Mouse (Mus musculus) frontal cortex, adult (tissue): ENCODE measurements around the gene Olr1.
"Not testable (repeated sequence)": the region's sequence is repeated elsewhere in the genome, so short reads cannot be mapped to it uniquely, and the experiment has no call there.

ENCODE experiments used
- ATAC-seq: cut with Nextera tagmentation; 2 replicates; pipeline ENCODE4 v1.9.2; 2017; ENCODE audit warnings: mild to moderate bottlenecking, moderate library complexity, mixed read lengths; ENCODE audit not compliant: low TSS enrichment

The Olr1 gene

DNA sequence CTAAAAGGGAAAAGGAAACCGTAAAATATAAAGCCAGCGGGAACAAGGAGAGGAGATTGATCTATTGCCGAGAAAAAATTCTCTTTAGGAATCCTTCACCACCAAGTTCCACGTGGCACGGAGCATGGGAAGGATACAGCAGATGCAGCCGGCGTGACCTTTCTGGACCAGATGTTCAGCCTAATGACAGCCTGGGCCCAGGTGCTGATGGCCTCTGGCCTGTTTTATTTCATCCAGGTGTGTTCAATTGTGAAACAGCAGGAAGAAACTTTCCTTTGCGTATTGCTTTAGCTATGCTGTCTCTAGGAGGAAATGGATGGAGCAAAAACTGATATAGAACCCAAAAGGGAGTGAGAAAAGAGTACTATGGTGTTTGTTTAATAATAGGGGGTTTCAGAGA lies 5.9 kb upstream of the Olr1 start:
- no peak for ATAC-seq

DNA sequence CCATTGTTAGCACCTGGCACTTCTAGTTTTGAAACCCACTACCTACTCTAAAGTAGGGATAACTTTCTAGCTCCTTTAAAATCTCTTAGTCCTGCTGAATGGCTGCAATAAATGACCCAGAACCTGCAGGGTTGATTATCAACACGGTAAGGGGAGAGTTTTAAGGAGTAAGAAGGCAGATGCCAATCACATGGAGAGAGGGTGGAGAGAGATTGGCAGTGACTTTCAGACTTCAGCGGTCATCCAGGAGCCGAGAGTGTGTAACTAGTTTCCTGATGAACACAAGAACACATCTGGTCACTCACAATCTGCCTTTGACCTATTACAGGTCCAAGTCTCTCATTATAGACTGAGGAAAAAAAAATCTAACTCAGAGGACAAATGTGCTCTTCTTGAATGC lies 5.4 kb upstream of the Olr1 start, which contains the start of gene Tmem52b:
TSS of gene Tmem52b (plus strand) at position 189 of the 400 bp plus-strand sequence.
- no peak for ATAC-seq

DNA sequence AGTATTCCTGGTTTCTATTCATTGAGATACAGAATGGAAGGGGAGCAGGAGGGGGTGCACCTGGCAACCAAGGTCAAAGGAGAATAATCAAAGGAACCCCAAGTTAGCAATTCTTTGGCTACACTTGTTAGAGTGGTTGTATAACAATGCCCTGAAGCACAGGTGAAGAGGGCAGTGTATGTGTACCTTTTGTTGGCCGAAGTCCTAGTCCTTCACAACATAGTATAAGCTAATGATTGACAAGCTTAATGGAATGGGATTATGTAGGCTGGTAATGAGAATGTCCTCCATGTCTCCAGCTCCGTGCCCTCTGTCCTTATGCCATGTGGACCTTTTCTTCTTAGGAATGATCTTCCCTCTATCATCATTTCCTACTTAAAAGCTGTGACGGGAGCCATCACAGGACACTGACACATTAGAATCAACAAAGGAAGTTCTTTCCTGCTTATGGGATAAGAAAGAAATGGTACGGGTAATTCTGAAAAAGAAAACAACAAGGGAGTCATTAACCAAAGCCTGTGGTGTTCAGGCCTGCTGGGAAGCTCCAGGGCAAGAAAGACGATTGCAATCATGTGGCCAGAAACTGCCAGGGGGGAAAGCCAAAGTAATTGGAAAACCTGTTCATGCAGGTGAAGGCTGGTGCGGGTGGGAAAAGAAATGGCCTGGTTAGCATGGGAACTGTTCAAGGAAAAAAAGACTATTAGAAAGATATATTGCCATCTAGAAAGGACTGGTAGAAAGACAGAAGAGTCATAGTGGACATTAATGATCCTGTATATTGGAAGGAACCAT lies 3.4 kb upstream of the Olr1 start:
- no peak for ATAC-seq

DNA sequence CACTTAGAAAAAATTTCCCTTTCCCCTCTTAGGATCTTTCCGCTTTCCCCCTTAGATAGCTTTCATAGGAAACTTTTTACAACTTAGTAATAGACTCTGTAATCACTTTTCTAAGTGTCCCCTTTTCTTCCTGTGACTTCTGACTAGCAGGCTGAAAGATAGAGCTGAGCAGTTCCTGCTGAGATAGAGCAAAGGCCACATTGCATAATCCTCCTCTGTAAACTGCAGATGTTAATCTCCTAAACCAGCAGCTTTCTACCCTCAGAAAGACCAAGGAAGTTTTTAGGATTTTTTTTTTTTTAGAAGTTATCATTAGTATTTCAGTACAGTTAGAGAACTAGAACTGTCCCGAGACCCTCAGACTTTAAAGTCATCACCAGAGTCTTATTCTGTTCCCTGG lies 3.5 kb downstream of the Olr1 start:
- ATAC-seq, result no peak

- ATAC-seq, result not testable (repeated sequence)
Measured at GRCm38 (mm10) chr6:129499516-129499915, 7.4 kb downstream of the Olr1 start.

GRCm38 (mm10) chr6:129497345-129498218 lies 9.4 kb downstream of the Olr1 start:
- ATAC-seq, result no peak

- ATAC-seq, result no peak
Measured at GRCm38 (mm10) chr6:129494924-129495323, 12.0 kb downstream of the Olr1 start.

DNA sequence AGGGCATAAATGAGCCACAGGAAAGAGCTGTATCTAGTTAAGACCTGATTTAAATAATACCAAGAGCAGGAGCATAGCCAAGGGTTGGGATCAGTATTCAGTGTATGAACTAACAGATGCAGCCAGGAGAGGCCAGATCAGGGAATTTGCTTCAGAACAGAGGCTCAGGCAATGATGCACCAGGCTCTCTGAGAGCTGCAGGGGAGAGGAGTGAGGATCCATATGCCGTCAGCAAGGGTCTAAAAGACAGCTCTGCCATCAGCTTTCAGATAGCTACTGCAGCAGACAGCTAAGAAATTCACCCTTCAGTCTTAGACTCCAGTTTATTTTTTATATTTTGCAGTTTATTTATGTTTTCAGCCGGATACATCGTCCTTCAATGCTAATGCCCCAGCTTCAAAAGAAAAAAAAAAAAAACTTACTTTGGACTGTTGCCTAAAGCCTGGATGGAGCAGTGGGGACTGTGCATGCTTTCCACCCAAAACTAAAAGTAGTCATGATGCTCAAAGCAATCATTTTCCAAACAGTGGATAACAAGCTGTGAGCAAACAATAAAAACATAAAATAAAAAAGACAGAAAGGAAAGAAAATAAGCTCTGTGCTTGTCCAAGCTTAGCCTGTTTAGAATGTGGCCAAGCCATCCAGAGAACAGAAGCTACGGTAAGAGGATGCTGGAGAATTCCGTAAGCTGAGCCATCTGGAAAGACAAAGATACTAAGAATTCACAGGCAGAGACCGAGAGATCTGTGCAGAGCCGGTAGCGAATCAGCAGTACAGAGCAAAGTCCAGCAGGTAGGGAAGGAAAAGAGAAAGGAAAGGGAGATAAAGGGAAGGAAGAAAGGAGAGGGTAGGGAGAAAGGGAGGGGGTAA lies 26.6 kb downstream of the Olr1 start:
- peak; percentile 97 for ATAC-seq

DNA sequence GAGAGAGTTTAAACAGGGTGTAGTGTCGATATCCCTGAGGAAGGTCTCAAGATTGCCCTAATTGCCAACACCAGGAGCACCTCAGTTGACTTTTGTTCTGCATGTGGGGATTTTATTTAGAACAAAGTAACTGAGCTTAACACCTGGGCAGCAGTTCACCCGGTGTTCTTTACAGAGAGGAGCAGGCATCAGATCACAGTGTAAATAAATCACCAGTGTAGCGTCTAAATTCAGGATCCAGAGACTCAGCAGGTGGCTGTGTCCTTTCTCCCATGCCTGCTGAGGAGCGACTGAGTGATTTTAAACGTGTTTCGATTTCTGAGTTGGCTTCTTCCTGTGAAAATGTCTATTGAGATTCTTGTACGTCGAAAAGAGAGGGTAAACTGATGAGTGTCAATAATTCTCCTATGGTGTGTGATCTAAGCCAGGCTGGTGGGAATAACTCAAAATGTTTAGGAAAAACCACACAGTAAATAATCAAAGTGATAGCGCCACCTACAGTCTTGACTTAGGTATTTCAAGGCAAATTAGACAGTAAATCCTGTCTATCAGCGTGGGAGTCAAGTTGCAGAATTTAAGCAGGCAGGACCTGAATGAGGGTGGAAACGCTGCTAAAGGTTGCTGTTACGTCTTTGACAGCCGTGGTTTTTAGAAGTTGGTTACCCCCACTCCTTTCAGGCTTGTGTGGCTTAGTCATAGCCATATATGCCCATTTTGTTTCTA lies 30.4 kb downstream of the Olr1 start:
- peak; percentile 62 for ATAC-seq

GRCm38 (mm10) chr6:129472627-129473026 lies 34.3 kb downstream of the Olr1 start:
- no peak for ATAC-seq

- ATAC-seq, result no peak
Measured at GRCm38 (mm10) chr6:129471386-129471785, 35.6 kb downstream of the Olr1 start.

GRCm38 (mm10) chr6:129451411-129452039 lies 55.4 kb downstream of the Olr1 start, which contains the start of gene Clec1a:
Gene Clec1a, minus strand, starts transcription at chr6:129452000.
- peak; percentile 69 for ATAC-seq

DNA sequence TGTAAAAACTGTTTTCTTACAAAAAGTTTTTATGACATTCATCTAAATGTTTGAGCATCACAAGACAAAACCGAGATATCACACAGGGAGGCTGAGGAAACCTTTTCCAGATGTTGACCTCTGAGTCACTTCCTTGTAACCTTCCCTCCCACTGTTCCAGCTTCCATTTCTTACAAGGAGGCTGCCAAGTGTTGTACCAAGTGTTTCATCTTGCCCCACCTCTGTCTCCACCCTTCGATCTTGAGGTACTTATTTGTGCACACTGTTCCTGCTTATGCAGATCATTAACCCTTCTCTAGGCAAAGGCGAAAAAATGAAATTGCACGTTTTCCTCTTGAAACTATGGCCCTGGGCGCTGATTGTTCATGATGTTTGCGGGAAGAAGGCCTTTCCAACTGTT lies 57.2 kb downstream of the Olr1 start:
- no peak for ATAC-seq

GRCm38 (mm10) chr6:129438033-129438432 lies 68.9 kb downstream of the Olr1 start:
- ATAC-seq, result no peak

- no peak for ATAC-seq
Measured at GRCm38 (mm10) chr6:129436025-129436424, 70.9 kb downstream of the Olr1 start.
